Mouse (Mus musculus): ENCODE data around the gene Scn1a.

The Scn1a gene

DNA sequence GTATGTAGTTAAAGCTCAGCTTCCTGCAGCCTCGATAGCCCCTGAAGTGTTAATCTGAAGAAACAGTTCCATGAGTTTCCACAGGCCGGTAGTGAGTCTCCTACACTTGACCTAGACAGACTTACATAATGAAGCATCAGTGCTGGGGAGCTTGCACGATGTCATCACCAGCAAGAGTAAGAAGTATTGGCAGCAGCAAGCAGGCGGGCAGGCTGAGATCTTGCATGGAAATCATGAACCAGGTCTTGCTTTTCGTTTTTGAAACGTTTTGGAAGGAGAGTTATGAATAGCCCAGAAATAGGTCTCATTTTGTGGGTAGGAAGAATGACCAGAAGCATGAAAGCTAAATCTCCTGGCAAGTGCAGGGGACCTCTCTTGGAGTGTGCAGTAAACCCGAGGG, at the start of gene Scn1a:
Scn1a (minus strand) TSS at position 130 of the 400 bp plus-strand sequence.
- in situ Hi-C loops (cut with MboI) = no loop called here

- in situ Hi-C loops (cut with MboI) = no loop called here
Measured at GRCm38 (mm10) chr2:66478395-66478794, 37.8 kb upstream of the Scn1a start.

- in situ Hi-C loops (cut with MboI) = no loop called here
Measured at GRCm38 (mm10) chr2:66473181-66473822, 32.7 kb upstream of the Scn1a start.

- in situ Hi-C loops (cut with MboI) = no loop called here
Measured at GRCm38 (mm10) chr2:66465484-66465883, 24.8 kb upstream of the Scn1a start.

GRCm38 (mm10) chr2:66464874-66465458, 24.3 kb upstream of the Scn1a start:
- in situ Hi-C loops (cut with MboI) = no loop called here

- in situ Hi-C loops (cut with MboI) = no loop called here
Measured at GRCm38 (mm10) chr2:66463916-66464315, 23.3 kb upstream of the Scn1a start.

DNA sequence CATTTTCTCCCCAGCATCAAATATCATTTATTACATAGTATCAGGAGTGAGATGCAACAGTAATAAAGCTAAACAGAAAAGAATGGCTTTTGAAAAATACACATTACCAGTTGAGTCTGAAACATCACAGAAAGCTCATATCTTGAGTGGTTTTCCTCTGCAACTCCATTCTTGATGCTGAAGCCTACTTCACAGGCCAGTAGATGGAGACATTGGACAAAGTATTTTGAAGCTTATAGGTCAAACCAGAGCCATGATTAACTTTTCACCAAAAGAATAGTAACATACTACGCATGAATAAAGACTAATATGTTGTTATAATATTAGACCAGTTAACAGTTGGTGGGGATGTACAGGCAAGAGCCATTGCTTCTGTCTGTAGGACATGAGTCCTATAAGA, 21.8 kb upstream of the Scn1a start:
- in situ Hi-C loops (cut with MboI) = no loop called here

- in situ Hi-C loops (cut with MboI) = no loop called here
Measured at GRCm38 (mm10) chr2:66439764-66440471, 722 bp downstream of the Scn1a start.

DNA sequence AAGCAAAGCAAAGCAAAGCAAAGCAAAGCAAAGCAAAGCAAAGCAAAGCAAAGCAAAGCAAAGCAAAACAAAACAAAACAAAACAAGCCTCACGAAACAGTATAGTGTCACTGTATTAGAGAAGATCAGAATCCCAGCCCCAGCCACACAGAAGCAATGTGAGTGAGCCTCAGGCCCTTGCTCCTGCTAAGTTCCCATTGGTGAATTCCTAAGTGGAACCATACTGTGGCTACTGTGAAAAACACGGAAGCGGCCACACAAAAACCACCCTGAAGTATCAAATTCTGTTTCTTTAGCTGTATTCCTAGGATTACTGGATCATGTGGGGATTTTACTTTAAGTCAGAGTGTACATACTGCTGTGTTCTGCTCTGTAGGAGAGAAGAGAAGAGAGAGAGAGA, 4.4 kb downstream of the Scn1a start:
- in situ Hi-C loops (cut with MboI) = no loop called here

DNA sequence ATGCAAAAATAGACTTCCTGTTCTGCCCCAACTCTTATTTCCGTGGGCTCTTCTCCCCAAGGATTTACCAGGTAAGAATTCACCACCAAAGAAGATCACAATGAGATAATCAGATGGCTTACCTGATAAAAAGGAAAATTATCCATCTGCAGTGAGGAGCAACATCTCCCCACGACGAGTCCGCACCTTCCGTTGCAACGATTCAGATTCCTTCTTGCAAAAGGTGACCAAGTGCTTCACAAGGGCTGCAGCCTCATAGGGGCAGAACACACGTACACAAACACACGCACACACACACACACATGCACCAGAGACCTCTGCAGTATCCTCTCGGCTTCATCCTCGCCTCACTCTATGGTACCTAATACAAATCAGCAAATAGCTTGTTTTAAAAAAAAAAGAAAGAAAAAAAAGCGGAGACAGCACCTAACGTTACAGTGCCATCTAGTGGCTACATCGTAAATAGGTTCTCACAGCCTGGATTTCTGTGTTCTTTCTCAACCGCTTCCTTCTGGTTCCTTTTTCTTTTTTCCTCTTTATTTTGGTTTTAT, 30.8 kb downstream of the Scn1a start:
- in situ Hi-C loops (cut with MboI) = no loop called here

DNA sequence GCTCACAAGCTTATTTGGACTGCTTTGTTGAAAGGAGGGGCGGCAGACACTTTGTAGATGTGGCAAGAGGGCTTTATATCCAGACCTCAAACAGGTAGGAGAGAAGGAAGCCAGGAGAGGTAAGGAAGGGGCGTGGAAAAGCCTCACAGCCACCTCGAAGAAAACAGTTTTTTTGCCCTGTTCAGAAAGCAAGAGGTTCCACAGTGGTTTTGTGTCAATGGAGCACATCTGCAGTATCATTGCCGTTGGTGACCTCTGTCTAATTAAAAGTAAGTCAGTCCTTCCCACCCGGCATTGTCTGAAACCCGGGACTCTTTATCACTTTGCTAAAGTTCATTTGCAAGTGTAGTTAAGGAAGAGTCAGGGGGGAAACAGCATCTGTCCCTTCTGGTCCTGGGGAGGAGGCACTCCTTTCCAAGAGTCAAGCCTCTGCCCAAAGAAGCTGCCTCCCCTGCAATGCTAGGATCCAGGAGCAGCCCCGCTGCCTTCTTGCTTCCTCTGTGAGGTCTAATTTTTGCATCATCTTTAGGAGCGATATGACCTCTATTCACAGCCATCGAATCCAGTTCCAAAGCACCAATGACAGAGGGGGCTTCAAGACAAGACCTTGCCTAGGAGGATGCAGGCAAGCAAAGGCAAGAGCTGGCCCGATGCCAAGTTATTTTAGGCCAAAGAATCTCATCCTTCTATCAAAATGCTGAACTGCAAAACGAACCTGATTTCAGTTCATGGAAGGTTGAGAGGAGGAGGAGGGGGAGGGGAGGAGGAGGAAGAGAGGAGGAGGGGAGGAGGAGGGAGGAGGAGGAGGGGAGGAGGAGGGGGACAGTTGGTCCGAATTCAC, 31.5 kb downstream of the Scn1a start:
- in situ Hi-C loops (cut with MboI) = no loop called here

DNA sequence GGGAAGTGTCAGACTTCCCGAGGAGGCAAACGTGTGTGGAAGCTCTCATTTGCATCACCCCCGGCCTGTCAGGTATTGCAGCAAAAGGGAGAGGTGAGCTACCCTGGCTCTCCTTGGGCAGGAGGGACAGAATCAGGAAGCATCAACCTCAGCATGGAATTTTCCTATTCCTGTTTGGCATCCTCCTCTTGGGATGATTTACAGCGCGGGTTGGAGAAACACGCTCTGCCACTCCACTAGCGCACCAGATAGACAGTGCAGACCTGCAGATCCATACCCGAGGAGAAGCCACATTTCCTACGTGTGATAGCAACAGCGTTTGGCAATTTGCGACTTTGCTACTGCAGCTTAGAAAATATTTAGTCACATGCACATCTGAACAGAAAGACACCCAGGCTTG, 32.2 kb downstream of the Scn1a start:
- in situ Hi-C loops (cut with MboI) = no loop called here

DNA sequence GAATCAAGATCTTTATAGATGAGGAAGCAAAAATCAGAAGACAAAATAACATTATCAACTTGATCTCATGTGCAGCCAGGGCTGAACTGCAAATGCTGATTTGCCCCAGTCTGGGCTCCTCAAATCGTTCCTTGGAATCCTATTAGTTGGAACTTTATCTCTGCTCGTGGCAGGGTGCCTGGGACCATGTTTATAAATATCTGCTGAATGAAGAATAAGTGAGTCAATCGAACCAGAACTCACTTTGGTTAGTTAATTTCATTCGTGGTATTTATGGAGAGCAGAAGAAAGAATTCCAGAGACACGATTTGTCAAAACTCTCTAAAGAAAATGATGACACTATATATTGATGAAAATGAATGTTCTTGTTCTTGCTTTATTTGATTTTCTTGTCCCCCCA, 48.1 kb downstream of the Scn1a start:
- in situ Hi-C loops (cut with MboI) = no loop called here

DNA sequence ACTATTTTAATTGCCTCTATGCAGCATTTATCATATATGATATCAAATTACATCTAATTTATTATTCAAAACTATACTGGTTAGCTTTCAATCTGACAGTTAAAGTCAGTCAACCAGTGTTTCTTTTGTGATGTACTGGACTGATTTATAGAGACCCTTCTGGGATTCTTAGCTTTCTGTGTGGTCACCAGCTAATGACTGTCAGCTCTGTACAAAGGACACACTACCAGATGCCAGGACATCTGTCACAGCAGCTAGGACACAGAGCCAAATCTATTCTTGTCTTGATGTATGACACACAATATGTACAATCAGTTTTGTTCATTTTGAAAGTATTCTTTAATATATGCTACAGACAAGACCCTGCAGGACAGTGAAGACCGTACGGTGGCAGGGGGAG, 72.7 kb downstream of the Scn1a start:
- in situ Hi-C loops (cut with MboI) = no loop called here

DNA sequence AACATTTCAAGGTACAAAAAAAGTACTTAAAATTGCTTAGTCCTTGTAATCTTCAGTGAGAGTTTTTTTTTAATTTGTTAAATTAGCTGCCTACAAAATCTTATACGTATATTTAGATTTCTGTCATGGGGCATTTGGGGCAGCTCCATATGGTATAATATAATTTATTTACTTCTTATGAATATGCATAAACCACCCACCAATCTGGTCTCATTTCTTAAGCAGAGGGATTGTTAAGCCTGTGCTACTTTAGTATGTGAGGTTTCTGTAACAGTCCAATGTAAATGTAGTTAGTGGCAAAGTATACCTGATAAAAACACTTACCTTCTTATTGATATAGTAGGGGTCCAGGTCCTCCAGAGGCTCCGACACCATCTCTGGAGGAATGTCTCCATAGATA, 90.0 kb downstream of the Scn1a start:
- in situ Hi-C loops (cut with MboI) = no loop called here

DNA sequence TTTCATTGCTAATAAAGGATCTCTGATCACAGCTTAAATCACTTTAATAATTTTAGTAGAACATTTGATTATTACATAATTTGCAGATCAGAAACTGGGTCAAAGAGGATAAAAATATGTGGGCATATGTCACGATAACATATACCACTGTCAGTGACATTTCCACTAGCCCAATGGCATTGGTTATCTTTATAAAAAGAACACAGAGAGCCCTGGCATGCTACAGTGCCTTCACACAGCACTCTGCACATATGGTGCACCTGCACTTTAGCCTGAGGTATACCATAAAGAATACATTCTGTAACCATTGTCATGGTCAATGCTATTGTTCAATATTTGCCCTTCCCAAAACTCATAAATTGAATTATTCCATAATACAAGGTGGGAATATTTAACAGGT, 94.0 kb downstream of the Scn1a start:
- in situ Hi-C loops (cut with MboI) = no loop called here

DNA sequence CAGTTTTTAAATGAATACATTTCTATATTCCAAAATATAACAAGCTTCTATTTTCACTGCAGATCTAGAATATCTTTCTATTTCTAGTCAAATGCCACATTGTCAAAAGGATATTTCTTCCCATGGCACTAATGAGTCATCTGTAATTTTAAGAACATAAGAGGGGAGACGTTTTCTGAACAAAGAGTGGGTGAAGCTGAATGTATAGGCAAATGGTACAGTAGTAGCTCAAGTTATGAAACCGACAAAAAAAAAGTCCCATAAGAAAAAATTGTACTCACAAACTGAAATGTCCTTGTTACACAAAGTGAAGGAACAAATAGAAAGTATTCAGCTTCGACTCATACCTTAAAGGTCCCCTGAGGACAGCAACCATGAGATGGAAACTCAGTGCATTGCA, 94.5 kb downstream of the Scn1a start:
- in situ Hi-C loops (cut with MboI) = no loop called here

DNA sequence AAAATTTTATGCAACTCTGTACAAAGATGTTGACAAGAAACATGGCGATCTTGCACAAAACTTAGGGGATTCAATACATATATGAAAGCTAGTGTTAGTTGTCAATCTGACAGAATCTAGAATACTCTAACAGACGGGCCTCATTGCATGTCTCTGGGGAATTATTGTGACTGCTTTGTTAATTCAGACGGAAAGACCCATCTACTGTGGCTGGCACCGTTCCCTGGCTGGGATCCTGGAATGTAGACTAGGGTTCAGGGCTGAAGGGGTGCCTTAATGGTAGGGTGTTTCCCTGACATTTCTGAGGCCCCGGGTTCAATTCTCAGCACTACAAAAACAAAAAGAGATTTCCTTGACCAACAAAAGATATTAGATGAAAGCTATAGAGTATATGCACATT, 103.2 kb downstream of the Scn1a start:
- in situ Hi-C loops (cut with MboI) = no loop called here

GRCm38 (mm10) chr2:66336396-66336795, 104.2 kb downstream of the Scn1a start:
- in situ Hi-C loops (cut with MboI) = no loop called here

DNA sequence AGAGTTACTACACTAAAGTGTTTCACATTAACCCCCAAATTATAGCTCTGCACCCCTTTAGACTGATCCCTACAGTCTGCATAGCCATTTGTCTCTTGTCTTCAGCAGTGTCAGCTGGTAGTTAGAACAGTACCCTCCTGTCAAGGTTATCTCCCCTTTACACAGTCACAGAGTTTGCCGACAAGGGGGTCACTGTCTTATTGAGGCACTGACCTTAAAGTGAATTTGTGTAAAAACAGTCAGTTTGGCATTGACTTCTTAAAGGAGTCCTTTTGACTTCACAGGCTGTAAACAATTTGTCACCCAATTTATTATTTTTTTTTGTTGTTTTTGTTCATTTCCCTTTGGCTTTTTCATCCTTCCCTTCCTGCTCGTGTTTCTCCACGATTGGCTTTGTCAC, 168.1 kb downstream of the Scn1a start:
- in situ Hi-C loops (cut with MboI) = no loop called here

DNA sequence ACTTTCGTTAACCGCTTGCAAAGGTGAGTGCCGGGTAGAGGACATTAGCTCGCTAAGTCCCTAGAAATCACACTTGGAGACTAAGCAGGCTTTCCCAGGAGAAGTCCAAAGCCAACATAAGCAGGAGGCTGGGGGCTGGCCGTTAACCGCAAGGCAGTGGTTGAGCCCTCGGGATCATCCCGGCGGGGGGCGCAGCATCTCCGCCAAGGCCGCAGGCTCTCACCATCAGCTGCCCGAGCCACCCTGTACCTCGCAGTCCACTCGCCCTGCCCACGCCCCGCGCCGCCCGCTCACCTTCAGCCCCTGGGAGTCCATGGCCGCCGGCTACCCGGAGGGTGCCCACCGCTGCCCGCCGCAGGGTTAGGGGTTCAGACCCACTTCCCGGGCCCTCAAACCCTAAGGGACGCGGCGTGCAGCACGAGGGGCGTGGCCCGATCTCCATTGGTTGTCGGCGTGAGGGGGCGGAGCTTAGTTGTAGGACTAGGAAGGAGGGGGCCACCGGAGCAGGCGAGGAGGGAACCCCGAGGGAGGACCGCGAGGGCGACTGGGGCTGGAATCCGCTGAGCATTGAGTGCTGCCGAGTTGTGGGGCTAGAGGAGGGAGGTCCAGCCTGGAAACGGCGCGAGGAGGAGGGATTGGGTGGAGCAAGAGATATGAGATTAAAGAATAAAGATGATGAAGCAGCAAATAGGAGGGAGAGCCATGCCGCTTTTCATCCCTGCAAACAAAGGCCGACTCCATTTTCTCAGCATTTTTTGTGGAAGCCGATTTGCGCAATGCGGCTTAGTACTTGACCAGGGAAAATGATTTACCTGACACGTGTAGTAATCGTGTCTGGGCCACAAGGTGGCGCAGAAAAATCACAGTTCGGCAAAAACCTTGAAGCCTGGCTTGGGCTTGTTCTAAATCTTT, 184.2 kb downstream of the Scn1a start, which contains the start of gene Ttc21b:
Ttc21b (minus strand) TSS at position 398 of the 912 bp plus-strand sequence.
- in situ Hi-C loops (cut with MboI) = no loop called here

Measured in mature B cell (primary cell).